Mouse (Mus musculus): ENCODE results near the gene Ncoa7. TPM values are rescaled to one million over a fixed set of nuclear protein-coding genes. Genes with fewer than 3 reads are reported as not detected.

Gene Ncoa7
- polyA plus RNA-seq, 1 experiment = 3.9 TPM

- H3K27me3 ChIP-seq (ENCODE audit: control insufficient read depth, insufficient read depth, insufficient read length) = no peaks in the 10 kb centered on the region
- H3K79me2 ChIP-seq (ENCODE audit: control insufficient read depth, insufficient read depth) = peaks cover 13% of the 10 kb centered on the region
- no peaks in the 10 kb centered on the region for H3K36me3 ChIP-seq (ENCODE audit: control insufficient read depth, insufficient read depth)
- H3K4me3 ChIP-seq (ENCODE audit: insufficient read depth, poor library complexity, severe bottlenecking) = no peak overlapping the region
- H3ac ChIP-seq (ENCODE audit: control insufficient read depth, insufficient read length, low read depth) = no peak overlapping the region
- no peaks in the 10 kb centered on the region for H3K79me3 ChIP-seq (ENCODE audit: low read depth)
- TF ChIP-seq FOSL1 (IDR thresholded peaks at IDR 0.05; ENCODE audit: insufficient read depth, low read length, poor library complexity, severe bottlenecking) (no peak), MAX (IDR thresholded peaks at IDR 0.05) (no peak), CTCF (IDR thresholded peaks at IDR 0.05; ENCODE audit: control insufficient read depth, insufficient read depth, insufficient read length) (no peak), MYOD1 (IDR thresholded peaks at IDR 0.05; ENCODE audit: control insufficient read depth, insufficient read length, low read depth) (no peak), MYOG (IDR thresholded peaks at IDR 0.05; ENCODE audit: control insufficient read depth, extremely low read depth, insufficient read length) (no peak), USF1 (IDR thresholded peaks at IDR 0.05; ENCODE audit: low read depth) (no peak), CEBPB (IDR thresholded peaks at IDR 0.05; ENCODE audit: low read depth) (no peak)
Observed at GRCm38 (mm10) chr10:30733148-30733785, 69.9 kb downstream of the Ncoa7 start.

- TF ChIP-seq CEBPB (IDR thresholded peaks at IDR 0.05; ENCODE audit: low read depth) (no peak), FOSL1 (IDR thresholded peaks at IDR 0.05; ENCODE audit: insufficient read depth, low read length, poor library complexity, severe bottlenecking) (no peak), USF1 (IDR thresholded peaks at IDR 0.05; ENCODE audit: low read depth) (no peak), CTCF (IDR thresholded peaks at IDR 0.05; ENCODE audit: control insufficient read depth, insufficient read depth, insufficient read length) (no peak), MAX (IDR thresholded peaks at IDR 0.05) (no peak), MYOD1 (IDR thresholded peaks at IDR 0.05; ENCODE audit: control insufficient read depth, insufficient read length, low read depth) (no peak), MYOG (IDR thresholded peaks at IDR 0.05; ENCODE audit: control insufficient read depth, extremely low read depth, insufficient read length) (no peak)
- H3K79me2 ChIP-seq (ENCODE audit: control insufficient read depth, insufficient read depth) = peaks cover 13% of the 10 kb centered on the region
- no peak overlapping the region for H3ac ChIP-seq (ENCODE audit: control insufficient read depth, insufficient read length, low read depth)
- no peaks in the 10 kb centered on the region for H3K36me3 ChIP-seq (ENCODE audit: control insufficient read depth, insufficient read depth)
- no peak overlapping the region for H3K4me3 ChIP-seq (ENCODE audit: insufficient read depth, poor library complexity, severe bottlenecking)
- no peaks in the 10 kb centered on the region for H3K27me3 ChIP-seq (ENCODE audit: control insufficient read depth, insufficient read depth, insufficient read length)
- H3K79me3 ChIP-seq (ENCODE audit: low read depth) = no peaks in the 10 kb centered on the region
Observed at GRCm38 (mm10) chr10:30731321-30731914, 71.7 kb downstream of the Ncoa7 start.

GRCm38 (mm10) chr10:30730791-30731190, 72.3 kb downstream of the Ncoa7 start:
- peaks cover 13% of the 10 kb centered on the region for H3K79me2 ChIP-seq (ENCODE audit: control insufficient read depth, insufficient read depth)
- H3ac ChIP-seq (ENCODE audit: control insufficient read depth, insufficient read length, low read depth) = no peak overlapping the region
- no peak overlapping the region for H3K4me3 ChIP-seq (ENCODE audit: insufficient read depth, poor library complexity, severe bottlenecking)
- H3K79me3 ChIP-seq (ENCODE audit: low read depth) = no peaks in the 10 kb centered on the region
- TF ChIP-seq USF1 (IDR thresholded peaks at IDR 0.05; ENCODE audit: low read depth) = no peak
- TF ChIP-seq CTCF (IDR thresholded peaks at IDR 0.05; ENCODE audit: control insufficient read depth, insufficient read depth, insufficient read length) = no peak
- TF ChIP-seq MAX (IDR thresholded peaks at IDR 0.05) = no peak
- TF ChIP-seq CEBPB (IDR thresholded peaks at IDR 0.05; ENCODE audit: low read depth) = no peak
- no peak for TF ChIP-seq FOSL1 (IDR thresholded peaks at IDR 0.05; ENCODE audit: insufficient read depth, low read length, poor library complexity, severe bottlenecking)
- TF ChIP-seq MYOD1 (IDR thresholded peaks at IDR 0.05; ENCODE audit: control insufficient read depth, insufficient read length, low read depth) = no peak
- no peak for TF ChIP-seq MYOG (IDR thresholded peaks at IDR 0.05; ENCODE audit: control insufficient read depth, extremely low read depth, insufficient read length)
- H3K27me3 ChIP-seq (ENCODE audit: control insufficient read depth, insufficient read depth, insufficient read length) = no peaks in the 10 kb centered on the region
- H3K36me3 ChIP-seq (ENCODE audit: control insufficient read depth, insufficient read depth) = no peaks in the 10 kb centered on the region

- no peaks in the 10 kb centered on the region for H3K79me3 ChIP-seq (ENCODE audit: low read depth)
- no peak overlapping the region for H3K4me3 ChIP-seq (ENCODE audit: insufficient read depth, poor library complexity, severe bottlenecking)
- no peaks in the 10 kb centered on the region for H3K27me3 ChIP-seq (ENCODE audit: control insufficient read depth, insufficient read depth, insufficient read length)
- no peak overlapping the region for H3ac ChIP-seq (ENCODE audit: control insufficient read depth, insufficient read length, low read depth)
- peaks cover 13% of the 10 kb centered on the region for H3K79me2 ChIP-seq (ENCODE audit: control insufficient read depth, insufficient read depth)
- H3K36me3 ChIP-seq (ENCODE audit: control insufficient read depth, insufficient read depth) = no peaks in the 10 kb centered on the region
- no peak for TF ChIP-seq CEBPB (IDR thresholded peaks at IDR 0.05; ENCODE audit: low read depth)
- TF ChIP-seq FOSL1 (IDR thresholded peaks at IDR 0.05; ENCODE audit: insufficient read depth, low read length, poor library complexity, severe bottlenecking) = peak; percentile 97
- TF ChIP-seq MYOD1 (IDR thresholded peaks at IDR 0.05; ENCODE audit: control insufficient read depth, insufficient read length, low read depth) = peak; percentile 77
- TF ChIP-seq MYOG (IDR thresholded peaks at IDR 0.05; ENCODE audit: control insufficient read depth, extremely low read depth, insufficient read length) = no peak
- no peak for TF ChIP-seq USF1 (IDR thresholded peaks at IDR 0.05; ENCODE audit: low read depth)
- TF ChIP-seq CTCF (IDR thresholded peaks at IDR 0.05; ENCODE audit: control insufficient read depth, insufficient read depth, insufficient read length) = peak; percentile 6
- peak; percentile 13 for TF ChIP-seq MAX (IDR thresholded peaks at IDR 0.05)
Observed at GRCm38 (mm10) chr10:30729157-30730096, 73.7 kb downstream of the Ncoa7 start.

- H3K79me3 ChIP-seq (ENCODE audit: low read depth) = no peaks in the 10 kb centered on the region
- H3K36me3 ChIP-seq (ENCODE audit: control insufficient read depth, insufficient read depth) = peaks cover 4% of the 10 kb centered on the region
- H3K4me3 ChIP-seq (ENCODE audit: insufficient read depth, poor library complexity, severe bottlenecking) = no peak overlapping the region
- no peaks in the 10 kb centered on the region for H3K79me2 ChIP-seq (ENCODE audit: control insufficient read depth, insufficient read depth)
- no peaks in the 10 kb centered on the region for H3K27me3 ChIP-seq (ENCODE audit: control insufficient read depth, insufficient read depth, insufficient read length)
- H3ac ChIP-seq (ENCODE audit: control insufficient read depth, insufficient read length, low read depth) = no peak overlapping the region
- TF ChIP-seq CTCF (IDR thresholded peaks at IDR 0.05; ENCODE audit: control insufficient read depth, insufficient read depth, insufficient read length) (no peak), FOSL1 (IDR thresholded peaks at IDR 0.05; ENCODE audit: insufficient read depth, low read length, poor library complexity, severe bottlenecking) (no peak), MAX (IDR thresholded peaks at IDR 0.05) (no peak), CEBPB (IDR thresholded peaks at IDR 0.05; ENCODE audit: low read depth) (no peak), MYOD1 (IDR thresholded peaks at IDR 0.05; ENCODE audit: control insufficient read depth, insufficient read length, low read depth) (no peak), USF1 (IDR thresholded peaks at IDR 0.05; ENCODE audit: low read depth) (no peak), MYOG (IDR thresholded peaks at IDR 0.05; ENCODE audit: control insufficient read depth, extremely low read depth, insufficient read length) (no peak)
Observed at GRCm38 (mm10) chr10:30723014-30723413, 80.1 kb downstream of the Ncoa7 start.

Data from C2C12 (cell line).